Mouse (Mus musculus) midbrain, embryonic 14.5 days (tissue): ENCODE data around the gene Mfap2. TPM values are rescaled to one million over a fixed set of nuclear protein-coding genes. Genes with fewer than 3 reads are reported as not detected.

Experiments used
- ATAC-seq: fragments of 200-750 bp; cut with Nextera tagmentation; 2 replicates; pipeline ENCODE4 v1.8.0; 2017; ENCODE audit warnings: moderate number of reproducible peaks, moderate library complexity; ENCODE audit not compliant: low FRiP score, low TSS enrichment
- DNase-seq: peaks from one replicate; pipeline ENCODE4 v3.0.0-alpha.2; 2015
- H3K27ac ChIP-seq: fragments of 300-500 bp; sonication (generic); replicated peaks from 2 replicates; pipeline ENCODE4 v1.5.1; 2014; ENCODE audit warnings: mild to moderate bottlenecking, low read depth, low read length, moderate library complexity
- H3K27me3 ChIP-seq: fragments of 300-500 bp; sonication (generic); 2 replicates; pipeline ENCODE4 v1.6.1; 2014; ENCODE audit warnings: low read length, control low read depth, mixed read lengths; ENCODE audit not compliant: control insufficient read depth, insufficient read depth
- H3K36me3 ChIP-seq: fragments of 300-500 bp; sonication (generic); 2 replicates; pipeline ENCODE4 v1.6.1; 2014; ENCODE audit warnings: low read length, control low read depth; ENCODE audit not compliant: control insufficient read depth, insufficient read depth
- H3K4me1 ChIP-seq: fragments of 300-500 bp; sonication (generic); 2 replicates; pipeline ENCODE4 v1.6.1; 2014; ENCODE audit warnings: mild to moderate bottlenecking, antibody characterized with exemption, low read length, control low read depth; ENCODE audit not compliant: control insufficient read depth, insufficient read depth
- H3K4me2 ChIP-seq: fragments of 300-500 bp; sonication (generic); 2 replicates; pipeline ENCODE4 v1.6.1; 2014; ENCODE audit warnings: mild to moderate bottlenecking, low read length, moderate library complexity
- H3K4me3 ChIP-seq: fragments of 300-500 bp; sonication (generic); replicated peaks from 2 replicates; pipeline ENCODE4 v1.5.1; 2014; ENCODE audit warnings: low read depth, low read length
- H3K9ac ChIP-seq: fragments of 300-500 bp; sonication (generic); replicated peaks from 2 replicates; pipeline ENCODE4 v1.6.1; 2014; ENCODE audit warnings: mild to moderate bottlenecking, low read length, moderate library complexity
- H3K9me3 ChIP-seq: fragments of 300-500 bp; sonication (generic); 2 replicates; pipeline ENCODE4 v1.6.1; 2016; ENCODE audit warnings: low read length, control low read depth, mixed read lengths; ENCODE audit not compliant: control insufficient read depth
- WGBS: fragments of 180-500 bp; shearing (Covaris S2); extraction: QIAGEN DNeasy Blood & Tissue Kit; methylation state at CpG from one replicate; pipeline ENCODE4 v1.1.7; 2014; 5-methylcytosine and 5-hydroxymethylcytosine counted together
- polyA plus RNA-seq: library from polyadenylated mRNA; unstranded; fragments of >200 nt; fragmentation: Nextera tagmentation; extraction: Ambion mirVana; gene quantifications from 2 replicates; pipeline ENCODE4 v1.2.1, GENCODE M21; 2014

Mfap2 gene
- polyA plus RNA-seq, 1 experiment from 2014 or later = 169 TPM

GRCm38 (mm10) chr4:141064104-141064659, 54.0 kb downstream of the Mfap2 start:
- Histone ChIP-seq H3K27ac (no peak overlapping the region), H3K4me1 (peaks cover 6% of the 10 kb centered on the region), H3K4me2 (no peak overlapping the region), H3K27me3 (no peaks in the 10 kb centered on the region), H3K36me3 (peaks cover 38% of the 10 kb centered on the region), H3K9ac (no peak overlapping the region), H3K9me3 (no peaks in the 10 kb centered on the region), H3K4me3 (no peak overlapping the region)
- 78% methylated on average over 4 of the region's 4 CpGs for WGBS
- DNase-seq (no peak), ATAC-seq (no peak)

DNA sequence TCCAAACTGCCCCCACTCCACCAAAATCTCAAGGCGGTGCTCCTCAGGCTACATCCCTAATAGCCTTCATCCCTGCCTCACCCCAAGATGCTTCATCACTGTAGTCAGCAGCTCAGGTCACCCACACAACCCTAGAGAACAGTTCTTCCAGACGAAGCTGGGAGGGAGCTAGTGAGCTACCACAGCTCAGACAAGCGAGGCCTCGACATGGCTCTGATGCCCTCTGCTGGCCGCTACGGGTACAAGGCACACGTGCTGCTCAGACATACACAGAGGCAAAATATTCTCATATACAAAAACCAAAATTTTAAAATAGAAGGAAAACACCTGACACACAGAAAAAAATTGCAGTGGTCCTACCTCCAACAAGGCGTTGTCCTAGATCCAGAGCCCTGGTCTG, 54.9 kb downstream of the Mfap2 start:
- H3K27me3 ChIP-seq = no peaks in the 10 kb centered on the region
- no peak overlapping the region for H3K4me3 ChIP-seq
- H3K9ac ChIP-seq = no peak overlapping the region
- H3K36me3 ChIP-seq = peaks cover 47% of the 10 kb centered on the region
- ATAC-seq = peak; percentile 35; the same call in 1 of the 2 replicates
- H3K4me1 ChIP-seq = no peaks in the 10 kb centered on the region
- WGBS = 5% methylated on average over 8 of the region's 8 CpGs
- no peak overlapping the region for H3K27ac ChIP-seq
- peak; percentile 95 for DNase-seq
- H3K4me2 ChIP-seq = no peak overlapping the region
- no peaks in the 10 kb centered on the region for H3K9me3 ChIP-seq

Other genes with a start within 250 kb of the Mfap2 start
- 0.12 and 0.18 TPM in 2 replicates for gene Padi4, start 236.2 kb upstream of the Mfap2 start, polyA plus RNA-seq
- not detected in 2 replicates for gene Padi3, start 199.8 kb upstream of the Mfap2 start, polyA plus RNA-seq
- 0.12 TPM in 1 of 2 replicates, not detected in the other for gene Padi1, start 164.6 kb upstream of the Mfap2 start, polyA plus RNA-seq
- gene Padi2, start 104.1 kb upstream of the Mfap2 start, polyA plus RNA-seq = 1.1 and 1.7 TPM in 2 replicates
- gene Sdhb, start 49.2 kb upstream of the Mfap2 start, polyA plus RNA-seq = 456 and 524 TPM in 2 replicates
- gene Atp13a2, start 23.5 kb upstream of the Mfap2 start, polyA plus RNA-seq = 162 and 173 TPM in 2 replicates
- 7.2 and 7.4 TPM in 2 replicates for gene Crocc, start 50.1 kb downstream of the Mfap2 start, polyA plus RNA-seq
- 38.4 and 43.3 TPM in 2 replicates for gene Necap2, start 67.9 kb downstream of the Mfap2 start, polyA plus RNA-seq
- gene Spata21, start 77.9 kb downstream of the Mfap2 start, polyA plus RNA-seq = 0.24 TPM in 1 of 2 replicates, not detected in the other
- gene Szrd1, start 129.4 kb downstream of the Mfap2 start, polyA plus RNA-seq = 17.1 and 38.5 TPM in 2 replicates
- gene Fbxo42, start 137.5 kb downstream of the Mfap2 start, polyA plus RNA-seq = 28.6 and 31.9 TPM in 2 replicates
- 5.7 and 7.8 TPM in 2 replicates for gene Rsg1, start 203.5 kb downstream of the Mfap2 start, polyA plus RNA-seq
- 0.84 and 0.89 TPM in 2 replicates for gene Arhgef19, start 229.1 kb downstream of the Mfap2 start, polyA plus RNA-seq